Mouse (Mus musculus) midbrain, embryonic 10.5 days (tissue): ENCODE results near the gene Tnfrsf1a. TPM values are rescaled to one million over a fixed set of nuclear protein-coding genes. Genes with fewer than 3 reads are reported as not detected.

Experiments used
- DNase-seq: peaks from one replicate; pipeline ENCODE4 v3.0.0-alpha.2; 2017; ENCODE audit warnings: low spot score
- H3K27ac ChIP-seq: fragments of 300-500 bp; sonication (generic); replicated peaks from 2 replicates; pipeline ENCODE4 v1.5.1; 2016; ENCODE audit warnings: mild to moderate bottlenecking
- H3K27me3 ChIP-seq: fragments of 300-500 bp; sonication (generic); 2 replicates; pipeline ENCODE4 v1.6.1; 2016; ENCODE audit warnings: low read depth, mild to moderate bottlenecking; ENCODE audit not compliant: poor library complexity, severe bottlenecking
- H3K36me3 ChIP-seq: fragments of 300-500 bp; sonication (generic); 2 replicates; pipeline ENCODE4 v1.6.1; 2016; ENCODE audit warnings: mild to moderate bottlenecking, moderate library complexity
- H3K4me1 ChIP-seq: fragments of 300-500 bp; sonication (generic); 2 replicates; pipeline ENCODE4 v1.6.1; 2016
- H3K4me3 ChIP-seq: fragments of 300-500 bp; sonication (generic); 2 replicates; pipeline ENCODE4 v1.5.1; 2016; ENCODE audit warnings: mild to moderate bottlenecking, moderate library complexity
- H3K9me3 ChIP-seq: fragments of 300-500 bp; sonication (generic); replicated peaks from 2 replicates; pipeline ENCODE4 v1.6.1; 2016; ENCODE audit warnings: mild to moderate bottlenecking
- WGBS: fragments of 180-500 bp; shearing (Covaris S2); methylation state at CpG from one replicate; pipeline ENCODE4 v1.1.7; 2016; 5-methylcytosine and 5-hydroxymethylcytosine counted together
- polyA plus RNA-seq: library from polyadenylated mRNA; unstranded; fragments of >200 nt; fragmentation: Nextera tagmentation; extraction: Ambion mirVana; gene quantifications from 2 replicates; pipeline ENCODE4 v1.2.1, GENCODE M21; 2016

Gene Tnfrsf1a
- polyA plus RNA-seq, 1 experiment from 2014 or later = 24.5 TPM

DNA sequence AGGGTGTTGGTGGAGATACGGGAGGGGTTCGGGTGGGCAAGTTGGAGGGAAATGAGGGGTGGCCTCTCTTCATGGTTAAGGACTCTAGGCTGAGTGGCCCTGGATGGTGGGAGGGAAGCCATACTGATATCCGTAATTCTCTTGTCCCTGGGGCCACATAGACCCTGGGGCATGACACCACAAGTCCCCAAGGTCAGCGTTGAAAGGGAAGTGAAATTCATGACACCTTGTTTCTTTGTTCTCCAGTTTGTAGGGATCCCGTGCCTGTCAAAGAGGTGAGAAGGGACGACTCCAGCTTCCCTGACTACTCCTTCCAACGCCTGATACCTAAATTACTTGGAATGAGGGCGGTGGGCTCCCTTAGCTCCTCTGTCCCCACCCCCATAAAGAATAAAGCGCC, 11.7 kb downstream of the Tnfrsf1a start:
- WGBS = 46% methylated on average over 9 of the region's 9 CpGs
- H3K27me3 ChIP-seq = peaks cover 78% of the 10 kb centered on the region
- peaks cover 28% of the 10 kb centered on the region for H3K36me3 ChIP-seq
- 0 out of 2 replicates have a peak overlapping the region, but pooled peaks have one; percentile 40 for H3K4me3 ChIP-seq
- H3K4me1 ChIP-seq = peaks cover 42% of the 10 kb centered on the region
- no peak for DNase-seq
- no peaks in the 10 kb centered on the region for H3K9me3 ChIP-seq
- no peak overlapping the region for H3K27ac ChIP-seq

DNA sequence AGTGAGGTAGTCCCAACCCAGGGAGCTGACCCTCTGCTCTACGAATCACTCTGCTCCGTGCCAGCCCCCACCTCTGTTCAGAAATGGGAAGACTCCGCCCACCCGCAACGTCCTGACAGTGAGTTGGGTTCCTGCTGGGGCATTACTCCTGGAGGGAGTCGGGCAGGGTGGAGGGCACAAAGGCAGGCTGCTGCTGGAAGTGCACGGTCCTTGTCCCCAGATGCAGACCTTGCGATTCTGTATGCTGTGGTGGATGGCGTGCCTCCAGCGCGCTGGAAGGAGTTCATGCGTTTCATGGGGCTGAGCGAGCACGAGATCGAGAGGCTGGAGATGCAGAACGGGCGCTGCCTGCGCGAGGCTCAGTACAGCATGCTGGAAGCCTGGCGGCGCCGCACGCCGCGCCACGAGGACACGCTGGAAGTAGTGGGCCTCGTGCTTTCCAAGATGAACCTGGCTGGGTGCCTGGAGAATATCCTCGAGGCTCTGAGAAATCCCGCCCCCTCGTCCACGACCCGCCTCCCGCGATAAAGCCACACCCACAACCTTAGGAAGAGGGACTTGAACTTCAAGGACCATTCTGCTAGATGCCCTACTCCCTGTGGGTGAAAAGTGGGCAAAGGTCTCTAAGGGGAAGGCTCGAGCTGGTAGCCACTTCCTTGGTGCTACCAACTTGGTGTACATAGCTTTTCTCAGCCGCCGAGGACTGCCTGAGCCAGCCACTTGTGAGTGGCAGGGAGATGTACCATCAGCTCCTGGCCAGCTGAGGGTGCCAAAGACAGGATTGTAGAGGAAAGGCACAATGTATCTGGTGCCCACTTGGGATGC, 12.5 kb downstream of the Tnfrsf1a start:
- Histone ChIP-seq H3K27me3 (peaks cover 78% of the 10 kb centered on the region), H3K36me3 (peaks cover 28% of the 10 kb centered on the region), H3K27ac (no peak overlapping the region), H3K9me3 (no peaks in the 10 kb centered on the region), H3K4me1 (peaks cover 36% of the 10 kb centered on the region), H3K4me3 (peak overlapping the region; percentile 40)
- DNase-seq = no peak
- WGBS = 13% methylated on average over 38 of the region's 38 CpGs

DNA sequence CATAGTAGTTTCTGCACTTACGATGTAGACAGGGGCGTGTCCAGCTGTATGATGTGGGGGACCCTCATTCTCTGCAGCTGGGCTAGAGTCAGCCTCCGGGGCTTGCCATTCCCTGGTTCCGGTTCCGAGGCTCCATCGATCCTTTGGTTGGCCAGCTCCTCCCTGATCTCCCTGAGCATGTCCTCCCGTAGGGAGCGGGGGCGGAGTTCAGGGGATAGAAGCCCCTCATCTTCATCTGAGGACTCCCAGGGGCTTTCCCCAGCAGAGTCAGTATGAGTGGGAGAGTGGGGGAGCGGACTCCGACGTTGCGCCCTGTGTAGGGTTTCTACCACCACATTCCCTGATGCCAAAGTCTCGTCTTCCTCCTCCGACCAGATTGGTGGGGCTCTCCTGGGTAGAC, 13.9 kb downstream of the Tnfrsf1a start:
- H3K4me1 ChIP-seq = peaks cover 42% of the 10 kb centered on the region
- H3K4me3 ChIP-seq = peak overlapping the region; percentile 39
- H3K27me3 ChIP-seq = peaks cover 78% of the 10 kb centered on the region
- H3K36me3 ChIP-seq = peaks cover 17% of the 10 kb centered on the region
- H3K9me3 ChIP-seq = no peaks in the 10 kb centered on the region
- H3K27ac ChIP-seq = no peak overlapping the region
- DNase-seq = no peak
- WGBS = 14% methylated on average over 15 of the region's 15 CpGs

DNA sequence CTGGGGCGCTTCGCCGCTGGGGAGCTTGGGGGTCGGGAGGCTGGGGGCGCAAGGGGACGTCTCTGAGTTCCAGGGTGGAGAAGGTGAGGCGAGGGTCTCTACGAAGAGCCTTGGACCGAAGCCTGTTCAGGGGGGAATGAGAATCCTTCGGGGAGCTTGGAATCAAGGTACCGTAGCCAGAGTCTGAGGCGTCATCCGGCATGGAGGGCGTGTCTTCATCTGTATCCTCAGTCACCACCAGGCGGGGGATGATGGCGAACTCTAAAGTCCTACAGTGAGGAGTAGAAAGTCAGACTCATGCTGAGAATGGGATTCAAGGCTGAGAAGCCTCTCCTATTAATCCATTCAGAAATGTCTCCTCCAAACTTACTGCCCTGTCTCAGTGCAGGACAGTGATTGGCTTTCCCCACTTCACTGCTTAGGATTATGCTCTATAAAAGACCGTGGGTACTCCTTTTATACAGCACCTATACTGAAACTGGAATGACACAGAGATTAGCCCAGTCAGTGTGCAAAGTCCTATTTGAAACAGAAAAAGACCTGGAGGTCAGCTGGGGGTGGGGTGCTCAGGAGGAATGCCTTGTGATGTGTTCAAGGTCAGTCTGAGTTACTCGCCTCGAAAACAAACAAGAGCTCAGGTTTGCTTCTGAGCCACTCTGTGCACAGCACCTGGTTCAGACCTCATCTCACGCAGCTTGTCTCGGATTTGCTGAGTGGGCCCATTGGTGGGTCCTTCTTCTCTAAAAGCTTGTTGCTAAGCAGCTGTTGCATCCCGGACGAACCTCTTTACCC, 14.5 kb downstream of the Tnfrsf1a start:
- Histone ChIP-seq H3K9me3 (no peaks in the 10 kb centered on the region), H3K36me3 (peaks cover 11% of the 10 kb centered on the region; the same call in 1 of the 2 replicates), H3K27me3 (peaks cover 72% of the 10 kb centered on the region), H3K4me3 (peak overlapping the region; percentile 39), H3K27ac (no peak overlapping the region), H3K4me1 (peaks cover 48% of the 10 kb centered on the region)
- 7% methylated on average over 23 of the region's 23 CpGs for WGBS
- DNase-seq = no peak

DNA sequence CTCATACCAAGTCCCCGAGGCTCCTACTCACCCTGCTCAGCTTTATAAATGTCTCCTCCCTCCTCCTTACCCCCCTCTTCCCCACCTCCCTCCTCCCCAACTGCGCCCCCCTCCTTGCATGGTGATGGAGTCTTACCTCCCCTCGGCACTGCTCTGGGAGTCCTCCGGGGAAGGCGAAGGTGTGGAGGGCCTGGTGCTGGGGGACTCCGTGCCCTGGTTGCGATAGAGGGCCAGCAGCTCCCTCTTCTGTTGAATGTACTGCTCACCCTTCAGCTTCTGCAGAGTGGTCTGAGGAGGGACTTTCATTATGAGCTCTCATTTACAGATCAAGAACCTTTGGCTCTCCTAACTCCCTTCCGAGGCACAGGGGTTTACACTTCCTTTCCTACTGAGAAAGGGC, 15.3 kb downstream of the Tnfrsf1a start:
- peaks cover 4% of the 10 kb centered on the region; the same call in 1 of the 2 replicates for H3K36me3 ChIP-seq
- no peak overlapping the region for H3K4me3 ChIP-seq
- H3K4me1 ChIP-seq = peaks cover 55% of the 10 kb centered on the region
- no peak overlapping the region for H3K27ac ChIP-seq
- no peaks in the 10 kb centered on the region for H3K9me3 ChIP-seq
- 4% methylated on average over 8 of the region's 8 CpGs for WGBS
- no peak for DNase-seq
- H3K27me3 ChIP-seq = peaks cover 64% of the 10 kb centered on the region

DNA sequence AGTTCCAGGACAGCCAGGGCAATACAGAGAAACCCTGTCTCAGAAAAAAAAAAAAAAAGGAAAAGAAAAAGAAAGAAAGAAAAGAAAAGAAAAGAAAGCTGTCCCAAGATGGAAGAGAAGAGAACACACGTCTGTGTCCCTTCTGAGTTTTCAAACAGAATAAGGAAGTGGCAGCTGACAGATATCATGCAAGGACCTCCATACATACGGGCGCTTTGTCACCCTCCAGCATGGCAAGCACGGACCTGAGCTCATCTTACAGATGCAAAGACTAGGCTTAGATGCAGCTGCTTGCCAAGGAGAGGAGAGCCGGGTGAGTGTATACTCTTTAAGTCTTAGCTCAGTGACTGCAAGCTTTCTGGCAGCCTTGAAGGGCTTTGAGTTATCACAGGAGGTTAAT, 16.4 kb downstream of the Tnfrsf1a start:
- DNase-seq = no peak
- no peaks in the 10 kb centered on the region for H3K9me3 ChIP-seq
- 86% methylated on average over 5 of the region's 5 CpGs for WGBS
- no peak overlapping the region for H3K4me3 ChIP-seq
- no peak overlapping the region for H3K27ac ChIP-seq
- H3K4me1 ChIP-seq = peaks cover 55% of the 10 kb centered on the region
- H3K27me3 ChIP-seq = peaks cover 58% of the 10 kb centered on the region
- peaks cover 2% of the 10 kb centered on the region; the same call in 1 of the 2 replicates for H3K36me3 ChIP-seq

DNA sequence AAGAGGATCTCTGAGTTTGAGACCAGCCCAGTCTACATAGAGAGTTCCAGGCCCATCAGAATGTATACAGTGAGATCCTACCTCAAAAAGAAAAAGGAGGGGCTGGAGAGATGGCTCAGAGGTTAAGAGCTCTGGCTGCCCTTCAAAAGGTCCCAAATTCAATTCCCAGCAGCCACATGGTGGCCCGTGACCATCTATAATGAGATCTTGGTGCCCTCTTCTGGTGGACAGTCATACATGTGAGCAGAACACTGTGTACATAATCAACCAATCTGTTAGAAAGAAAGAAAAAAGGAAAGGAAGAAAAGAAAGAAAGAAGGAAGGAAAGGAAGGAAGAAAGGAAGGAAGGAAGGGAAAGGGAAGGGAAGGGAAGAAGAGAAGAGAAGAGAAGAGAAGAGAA, 17.0 kb downstream of the Tnfrsf1a start:
- Histone ChIP-seq H3K9me3 (no peaks in the 10 kb centered on the region), H3K4me1 (peaks cover 52% of the 10 kb centered on the region), H3K27me3 (peaks cover 52% of the 10 kb centered on the region), H3K4me3 (no peak overlapping the region), H3K27ac (no peak overlapping the region), H3K36me3 (no peaks in the 10 kb centered on the region)
- no peak for DNase-seq
- WGBS = 75% methylated on average over 1 of the region's 1 CpGs

DNA sequence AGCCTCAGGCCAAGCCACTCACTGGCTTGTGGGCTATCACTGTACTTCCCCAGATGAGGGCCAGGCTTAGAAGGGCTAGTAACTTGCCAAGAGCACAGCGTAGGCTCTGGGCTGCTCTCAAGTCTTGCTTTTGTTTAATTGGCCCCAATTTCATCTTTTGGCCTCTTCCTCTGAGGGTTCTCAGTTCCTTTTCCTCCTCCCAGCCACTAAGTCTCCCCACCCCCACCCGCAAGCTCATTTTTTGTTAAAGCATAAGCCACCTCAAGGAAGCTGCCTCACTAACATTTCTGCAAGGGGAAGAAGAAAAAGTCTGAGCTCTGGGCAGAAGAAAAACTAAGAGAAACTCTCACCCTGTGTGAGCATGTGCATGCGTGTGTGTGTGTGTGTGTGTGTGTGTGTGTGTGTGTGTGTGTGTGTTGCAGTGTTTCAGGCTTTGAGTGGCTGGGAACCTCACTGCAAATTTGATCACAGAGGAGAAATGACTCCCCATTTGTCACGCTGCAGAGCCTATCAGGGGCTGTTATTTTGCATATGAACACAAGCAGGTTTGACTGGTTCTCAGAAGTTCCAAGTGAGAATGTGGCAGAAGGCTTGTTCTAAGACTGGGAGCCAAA, 18.7 kb downstream of the Tnfrsf1a start:
- peaks cover 48% of the 10 kb centered on the region for H3K27me3 ChIP-seq
- H3K4me1 ChIP-seq = peaks cover 39% of the 10 kb centered on the region
- H3K9me3 ChIP-seq = no peaks in the 10 kb centered on the region
- no peaks in the 10 kb centered on the region for H3K36me3 ChIP-seq
- no peak overlapping the region for H3K27ac ChIP-seq
- no peak for DNase-seq
- WGBS = 57% methylated on average over 4 of the region's 4 CpGs
- no peak overlapping the region for H3K4me3 ChIP-seq

DNA sequence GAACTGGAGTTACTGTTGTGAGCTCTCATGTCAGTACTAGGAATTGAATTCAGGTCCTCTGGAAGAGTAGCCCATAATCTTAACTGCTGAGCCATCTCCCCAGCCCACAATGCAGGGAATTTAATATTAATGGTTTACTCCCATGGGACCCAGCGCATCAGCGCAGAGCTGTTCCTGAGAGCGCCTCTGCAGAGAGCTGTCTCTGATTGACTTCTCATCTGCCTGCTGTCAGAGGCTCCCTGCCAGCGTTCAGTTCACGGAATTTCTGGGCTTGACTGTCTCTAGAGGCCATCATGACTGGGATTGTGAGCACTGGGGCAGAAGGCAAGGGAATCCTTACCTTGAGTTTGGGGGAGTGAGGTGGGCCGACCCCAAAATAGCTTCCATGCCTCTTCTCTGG, 27.9 kb downstream of the Tnfrsf1a start:
- Histone ChIP-seq H3K36me3 (no peaks in the 10 kb centered on the region), H3K27ac (no peak overlapping the region), H3K4me1 (peaks cover 37% of the 10 kb centered on the region), H3K27me3 (peaks cover 88% of the 10 kb centered on the region), H3K4me3 (no peak overlapping the region), H3K9me3 (no peaks in the 10 kb centered on the region)
- DNase-seq = no peak
- WGBS = 53% methylated on average over 6 of the region's 6 CpGs

DNA sequence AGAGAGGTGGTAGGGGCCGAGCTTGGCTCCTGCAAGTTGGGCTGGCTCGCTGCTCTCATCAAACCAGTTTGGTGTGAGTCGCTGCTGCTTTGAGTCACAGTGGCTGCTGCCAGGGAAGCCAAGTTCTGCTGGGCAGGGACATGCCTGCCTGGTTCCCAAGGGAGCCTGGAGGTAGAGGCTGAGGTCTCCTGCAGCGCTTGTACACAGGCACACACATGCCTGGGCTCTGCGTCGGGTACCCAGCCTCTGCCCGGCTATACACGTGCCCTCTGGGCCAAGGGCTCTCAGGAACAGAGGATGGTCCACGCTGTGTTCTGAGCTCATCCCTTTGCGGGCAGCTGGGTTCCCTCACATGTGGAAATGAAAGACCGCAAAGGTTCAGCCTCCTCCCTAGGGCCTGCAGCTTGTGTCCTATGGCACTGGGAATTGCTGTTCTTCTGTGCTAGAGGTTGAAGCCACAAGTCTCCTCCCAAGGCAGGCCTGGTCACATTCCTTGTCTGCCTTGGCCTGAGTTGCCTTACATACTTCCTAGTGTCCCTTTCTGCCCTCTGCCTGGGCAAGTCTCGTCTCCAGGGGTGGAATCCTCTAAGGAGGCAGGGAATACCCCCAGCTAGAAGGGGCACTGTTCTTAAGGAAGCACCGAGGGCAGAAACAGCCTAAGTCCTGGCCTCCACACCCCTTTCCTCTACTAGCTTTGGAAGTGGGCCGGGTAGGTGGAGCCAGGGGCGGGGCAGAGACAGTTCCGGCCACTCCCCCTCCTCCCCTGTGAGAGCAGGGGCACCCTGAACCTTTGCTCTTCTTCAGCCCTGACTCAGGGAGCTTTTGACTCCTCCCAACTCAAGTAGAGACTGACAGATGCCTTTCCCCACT, 28.7 kb downstream of the Tnfrsf1a start:
- H3K27me3 ChIP-seq = peaks cover 88% of the 10 kb centered on the region

DNA sequence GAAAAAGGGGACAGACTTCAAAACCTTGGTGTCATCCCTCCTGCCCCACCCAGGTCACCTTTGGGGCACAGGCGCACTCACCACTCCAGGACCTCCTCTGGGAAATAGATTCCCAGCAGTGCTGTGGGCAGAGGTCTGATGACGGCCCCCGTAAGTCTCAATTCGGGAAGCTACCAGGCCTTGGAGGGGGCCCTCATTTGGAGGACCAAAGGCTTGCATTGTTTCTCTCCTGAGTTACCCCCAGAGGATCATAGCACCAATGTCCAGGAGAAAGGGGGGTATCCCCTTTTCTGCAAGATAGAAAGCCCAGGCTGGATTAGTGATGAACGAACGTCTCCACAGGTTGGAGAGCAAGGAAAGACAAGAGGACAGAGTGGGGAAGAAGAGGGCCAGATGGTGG, 29.5 kb downstream of the Tnfrsf1a start:
- Histone ChIP-seq H3K27me3 (peaks cover 86% of the 10 kb centered on the region), H3K4me3 (peak overlapping the region; percentile 35)
- 17% methylated on average over 6 of the region's 6 CpGs for WGBS

More for the DNA sequence above, 28.7 kb downstream of the Tnfrsf1a start:
- Histone ChIP-seq H3K27ac (peak overlapping the region; percentile 23; the same call in 1 of the 2 replicates), H3K4me1 (peaks cover 37% of the 10 kb centered on the region), H3K4me3 (peak overlapping the region; percentile 35), H3K9me3 (no peaks in the 10 kb centered on the region), H3K36me3 (no peaks in the 10 kb centered on the region)
- 37% methylated on average over 16 of the region's 16 CpGs for WGBS
- peak; percentile 45 for DNase-seq

DNA sequence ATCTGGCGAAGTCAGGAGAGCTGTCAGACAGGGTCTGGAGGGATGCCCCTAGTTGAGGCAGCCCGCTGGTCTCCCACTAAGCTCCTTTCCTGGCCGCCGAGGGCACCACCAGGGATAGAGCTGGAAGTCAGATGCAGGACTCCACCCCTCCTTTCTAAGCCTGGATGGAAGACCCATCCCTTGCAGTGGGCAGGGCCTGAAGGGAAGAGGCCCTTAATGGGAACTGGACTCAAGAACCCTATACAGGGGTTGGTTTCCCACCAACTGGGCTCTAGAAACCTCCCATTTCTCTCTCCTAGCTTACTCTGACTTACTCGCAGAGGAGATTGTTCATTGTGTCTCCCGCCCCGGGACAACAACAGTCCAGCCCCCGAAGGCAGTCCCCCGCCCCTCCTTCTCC, 30.6 kb downstream of the Tnfrsf1a start:
- DNase-seq = no peak
- peak overlapping the region; percentile 45 for H3K4me3 ChIP-seq
- no peaks in the 10 kb centered on the region for H3K9me3 ChIP-seq
- peaks cover 41% of the 10 kb centered on the region for H3K4me1 ChIP-seq
- H3K27ac ChIP-seq = no peak overlapping the region
- WGBS = 5% methylated on average over 9 of the region's 9 CpGs
- H3K36me3 ChIP-seq = no peaks in the 10 kb centered on the region
- H3K27me3 ChIP-seq = peaks cover 83% of the 10 kb centered on the region

More for the DNA sequence above, 29.5 kb downstream of the Tnfrsf1a start:
- no peak overlapping the region for H3K27ac ChIP-seq
- no peaks in the 10 kb centered on the region for H3K36me3 ChIP-seq
- DNase-seq = no peak
- H3K4me1 ChIP-seq = peaks cover 37% of the 10 kb centered on the region
- H3K9me3 ChIP-seq = no peaks in the 10 kb centered on the region
